Comparison of ENCODE assay signal across 14 mouse cellular contexts in genomic region chr7:143100759-143101158, GRCm38 (mm10). TPM values are rescaled to one million over a fixed set of nuclear protein-coding genes. Genes with fewer than 3 reads are reported as not detected.
DNase-seq lines count a peak whose midpoint lies in the region; ATAC-seq and TF ChIP-seq lines count a peak whose summit lies in the region.
"Had no signal": no experiment of that assay in that cellular context is flagged by ENCODE, and none has a peak within 500 bp of the region (broad histone marks: within the 10 kb centered on the region; RNA-seq: fewer than 3 reads in every experiment).

No protein-coding gene starts in this region.

- peak; percentile 29; the same call in 1 of the 2 replicates for ATAC-seq in megakaryocyte progenitor cell, adult 5-6 weeks (replicated peaks; ENCODE audit: poor library complexity)
- ATAC-seq: CD4-positive, CD25-positive, alpha-beta regulatory T cell, adult 4 months had no signal

- TF ChIP-seq CTCF in MEL (IDR thresholded peaks at IDR 0.05 in 2 of 3, conservative IDR thresholded peaks at IDR 0.05 in 1 of 3; ENCODE audit: control insufficient read depth in 1 of 3, insufficient read depth in 1 of 3, low read depth in 2 of 3, low read length in 3 of 3, poor library complexity in 1 of 3, severe bottlenecking in 1 of 3) = no peak

- no peak for TF ChIP-seq RAD21 in MEL (IDR thresholded peaks at IDR 0.05; ENCODE audit: low read depth, low read length)

- peaks cover 0 to 19% of the 10 kb centered on the region in 2 experiments; a peak in 2 of 4 replicates for H3K36me3 ChIP-seq in MEL (ENCODE audit: control insufficient read depth in 1 of 2, insufficient read depth in 2 of 2, low read length in 2 of 2)
- H3K36me3 ChIP-seq: embryonic facial prominence, embryonic 12.5 days had no signal

- H3K27me3 ChIP-seq in MEL (ENCODE audit: control insufficient read depth in 1 of 2, insufficient read depth in 2 of 2, low read length in 2 of 2) = no peaks in the 10 kb centered on the region; a peak in 1 of 4 replicates

- peak; percentile 34 to 42; a peak in 2 of 4 replicates for TF ChIP-seq EP300 in MEL (IDR thresholded peaks at IDR 0.05; ENCODE audit: low read depth in 1 of 2, low read length in 2 of 2)

- peak overlapping the region; percentile 3; the same call in 1 of the 2 replicates for H3K9ac ChIP-seq in MEL (ENCODE audit: control insufficient read depth, low read depth, low read length, poor library complexity, severe bottlenecking)
- H3K9ac ChIP-seq: embryonic facial prominence, embryonic 12.5 days; liver, embryonic 14.5 days had no signal

- H3K27ac ChIP-seq in MEL (ENCODE audit: control insufficient read depth, low read depth, low read length) = peak overlapping the region; percentile 46; the same call in 1 of the 2 replicates
- H3K27ac ChIP-seq: embryonic facial prominence, embryonic 12.5 days; layer of hippocampus, adult 2 months; liver, embryonic 14.5 days had no signal

- H3K79me2 ChIP-seq in MEL (ENCODE audit: control insufficient read depth, insufficient read depth, low read length, poor library complexity) = no peaks in the 10 kb centered on the region

- H3K9me3 ChIP-seq in MEL (replicated peaks; ENCODE audit: insufficient read depth, low read length) = no peaks in the 10 kb centered on the region
- H3K9me3 ChIP-seq: embryonic facial prominence, embryonic 12.5 days had no signal

- DNase-seq in frontal cortex, postnatal 36 days (ENCODE audit: low spot score in 2 of 2) = peak; percentile 19 to 26
- no peak for DNase-seq in frontal cortex, postnatal 14 days (ENCODE audit: low spot score in 2 of 2)
- DNase-seq in layer of hippocampus, adult 9-11 months = peak; percentile 20
- no peak for DNase-seq in layer of hippocampus, postnatal 10 days (ENCODE audit: low spot score in 2 of 2)
- DNase-seq in MEL (ENCODE audit: low read depth, low spot score) = peak; percentile 77
- no peak for DNase-seq in embryo, embryonic 11 days
- DNase-seq: cerebellum, postnatal 14 days; lung, postnatal 14 days; spleen, adult 18-20 months had no signal

- no peak for TF ChIP-seq POLR2A in MEL (IDR thresholded peaks at IDR 0.05; ENCODE audit: control insufficient read depth in 1 of 2, insufficient read depth in 1 of 2, low read depth in 1 of 2, low read length in 2 of 2, poor library complexity in 1 of 2)

- no peak overlapping the region for H3K4me3 ChIP-seq in MEL (ENCODE audit: control insufficient read depth in 1 of 2, insufficient read depth in 1 of 2, low read depth in 2 of 2, low read length in 2 of 2)
- H3K4me3 ChIP-seq: embryonic facial prominence, embryonic 12.5 days; layer of hippocampus, adult 2 months had no signal

- H3K4me1 ChIP-seq in MEL (ENCODE audit: control insufficient read depth in 1 of 2, insufficient read depth in 2 of 2, low read length in 2 of 2) = peaks cover 11 to 27% of the 10 kb centered on the region in 2 experiments
- H3K4me1 ChIP-seq: embryonic facial prominence, embryonic 12.5 days had no signal

TF ChIP-seq in MEL, 35 proteins besides CTCF, POLR2A, EP300 and RAD21:
- TF ChIP-seq BHLHE40 (IDR thresholded peaks at IDR 0.05; ENCODE audit: borderline replicate concordance, low read depth, low read length) = no peak
- no peak for TF ChIP-seq KAT2A (conservative IDR thresholded peaks at IDR 0.05; ENCODE audit: low read depth, low read length)
- TF ChIP-seq MYC (IDR thresholded peaks at IDR 0.05; ENCODE audit: low read depth, low read length) = no peak
- 0 out of 2 replicates have a peak, but pooled peaks have one; percentile 25 for TF ChIP-seq GABPA (IDR thresholded peaks at IDR 0.05; ENCODE audit: low read depth, low read length)
- TF ChIP-seq MAX (IDR thresholded peaks at IDR 0.05; ENCODE audit: low read length) = no peak
- no peak for TF ChIP-seq ZMIZ1 (IDR thresholded peaks at IDR 0.05; ENCODE audit: low read depth, low read length)
- no peak for TF ChIP-seq ELF1 (IDR thresholded peaks at IDR 0.05; ENCODE audit: low read depth, low read length)
- TF ChIP-seq MAZ (IDR thresholded peaks at IDR 0.05; ENCODE audit: low read depth, low read length) = 0 out of 2 replicates have a peak, but pooled peaks have one; percentile 36
- TF ChIP-seq TBP (IDR thresholded peaks at IDR 0.05; ENCODE audit: low read depth, low read length) = 0 out of 2 replicates have a peak, but pooled peaks have one; percentile 18
- TF ChIP-seq ZNF384 (IDR thresholded peaks at IDR 0.05; ENCODE audit: low read depth, low read length) = no peak
- peak; percentile 44 for TF ChIP-seq ETS1 (IDR thresholded peaks at IDR 0.05; ENCODE audit: low read depth, low read length)
- TF ChIP-seq UBTF (IDR thresholded peaks at IDR 0.05; ENCODE audit: borderline replicate concordance, insufficient read depth, low read depth, low read length) = no peak
- TF ChIP-seq CHD2 (IDR thresholded peaks at IDR 0.05; ENCODE audit: low read length) = no peak
- no peak for TF ChIP-seq CHD1 (IDR thresholded peaks at IDR 0.05; ENCODE audit: low read depth, low read length)
- no peak for TF ChIP-seq MXI1 (IDR thresholded peaks at IDR 0.05; ENCODE audit: low read depth, low read length)
- TF ChIP-seq E2F4 (IDR thresholded peaks at IDR 0.05; ENCODE audit: borderline replicate concordance, low read depth, low read length) = no peak
- TF ChIP-seq USF1 (IDR thresholded peaks at IDR 0.05; ENCODE audit: low read depth, low read length) = no peak
- no peak for TF ChIP-seq POLR2AphosphoS5 (IDR thresholded peaks at IDR 0.05; ENCODE audit: borderline replicate concordance, low read depth, low read length)
- no peak for TF ChIP-seq TCF12 (IDR thresholded peaks at IDR 0.05; ENCODE audit: low read depth, low read length)

RNA-seq across cellular contexts. Expression of gene Kcnq1, which starts 5.4 kb away (rescaled TPM):
- total RNA-seq in layer of hippocampus, postnatal 10 days (2021) = 1 to 10 TPM; 1.0 to 2.3 TPM
- total RNA-seq in MEL (2012; rRNA removed) = 0.85 and 0.96 TPM in 2 replicates
- under 1 TPM in 1 of 2 experiments, not detected in 1; 0.63 TPM for polyA plus RNA-seq in MEL (2012; ENCODE audit: insufficient read depth in 1 of 2, insufficient read length in 2 of 2, low read depth in 1 of 2, low replicate concordance in 2 of 2, missing spikeins in 1 of 2)
- total RNA-seq in megakaryocyte progenitor cell, adult 5-6 weeks (2015) = not detected in 2 replicates
- not detected in 2 replicates for total RNA-seq in megakaryocyte progenitor cell, adult 5-6 weeks (2017)
- polyA plus RNA-seq: CD4-positive, CD25-positive, alpha-beta regulatory T cell, adult 4 months had no signal

RNA-seq across cellular contexts. Expression of gene Trpm5, which starts 6.3 kb away (rescaled TPM):
- total RNA-seq in layer of hippocampus, postnatal 10 days (2021) = under 1 TPM; 0.31 to 0.59 TPM
- 1.5 and 1.7 TPM in 2 replicates for total RNA-seq in MEL (2012; rRNA removed)
- 1 to 10 TPM in 1 of 2 experiments, not detected in 1; 1.9 TPM for polyA plus RNA-seq in MEL (2012; ENCODE audit: insufficient read depth in 1 of 2, insufficient read length in 2 of 2, low read depth in 1 of 2, low replicate concordance in 2 of 2, missing spikeins in 1 of 2)
- total RNA-seq in megakaryocyte progenitor cell, adult 5-6 weeks (2015) = not detected in 2 replicates
- total RNA-seq in megakaryocyte progenitor cell, adult 5-6 weeks (2017) = not detected in 2 replicates
- total RNA-seq: layer of hippocampus, adult 2 months had no signal
- polyA plus RNA-seq: CD4-positive, CD25-positive, alpha-beta regulatory T cell, adult 4 months had no signal

RNA-seq across cellular contexts. Expression of gene Tssc4, which starts 31.7 kb away (rescaled TPM):
- total RNA-seq in layer of hippocampus, postnatal 10 days (2021) = 10 to 100 TPM; 41.9 to 46.0 TPM
- total RNA-seq in MEL (2012; rRNA removed) = 63.9 and 76.9 TPM in 2 replicates
- polyA plus RNA-seq in MEL (2012; ENCODE audit: insufficient read depth in 1 of 2, insufficient read length in 2 of 2, low read depth in 1 of 2, low replicate concordance in 2 of 2, missing spikeins in 1 of 2) = 10 to 100 TPM in 1 of 2 experiments, not detected in 1; 75.6 TPM
- 18.7 and 23.5 TPM in 2 replicates for total RNA-seq in megakaryocyte progenitor cell, adult 5-6 weeks (2015)
- total RNA-seq in megakaryocyte progenitor cell, adult 5-6 weeks (2017) = 26.8 and 33.7 TPM in 2 replicates

RNA-seq across cellular contexts. Expression of gene Cd81, which starts 48.2 kb away (rescaled TPM):
- 100 to 1,000 TPM; 395 to 401 TPM for total RNA-seq in layer of hippocampus, postnatal 10 days (2021)
- 86.8 and 105 TPM in 2 replicates for total RNA-seq in MEL (2012; rRNA removed)
- polyA plus RNA-seq in MEL (2012; ENCODE audit: insufficient read depth in 1 of 2, insufficient read length in 2 of 2, low read depth in 1 of 2, low replicate concordance in 2 of 2, missing spikeins in 1 of 2) = 100 to 1,000 TPM in 1 of 2 experiments, not detected in 1; 133 TPM
- total RNA-seq in megakaryocyte progenitor cell, adult 5-6 weeks (2015) = 118 and 140 TPM in 2 replicates
- total RNA-seq in megakaryocyte progenitor cell, adult 5-6 weeks (2017) = 121 and 181 TPM in 2 replicates

Comparison
In these comparisons a context has a peak if more than half of its experiments do, and no peak if none do; other contexts are left out.
1. DNase-seq: peak in frontal cortex, postnatal 36 days (2 of 2), layer of hippocampus, adult 9-11 months (single experiment) and MEL (single experiment); none in frontal cortex, postnatal 14 days (0 of 2), layer of hippocampus, postnatal 10 days (0 of 2) and embryo, embryonic 11 days (single experiment).